Mouse (Mus musculus) MN1 (cell line): Measurements from ENCODE around the gene Gm45837.
A peak's percentile ranks its signal among the peaks of the same experiment; 100 is the strongest.

Experiments used
- DNase-seq: peaks from one replicate; pipeline ENCODE4 v3.0.0-alpha.2; 2016; ENCODE audit warnings: low spot score

Gene Gm45837

GRCm38 (mm10) chr7:101410267-101410936, at the start of gene Gm45837:
Gm45837 (plus strand) TSS chr7:101410886.
- DNase-seq, result no peak

DNA sequence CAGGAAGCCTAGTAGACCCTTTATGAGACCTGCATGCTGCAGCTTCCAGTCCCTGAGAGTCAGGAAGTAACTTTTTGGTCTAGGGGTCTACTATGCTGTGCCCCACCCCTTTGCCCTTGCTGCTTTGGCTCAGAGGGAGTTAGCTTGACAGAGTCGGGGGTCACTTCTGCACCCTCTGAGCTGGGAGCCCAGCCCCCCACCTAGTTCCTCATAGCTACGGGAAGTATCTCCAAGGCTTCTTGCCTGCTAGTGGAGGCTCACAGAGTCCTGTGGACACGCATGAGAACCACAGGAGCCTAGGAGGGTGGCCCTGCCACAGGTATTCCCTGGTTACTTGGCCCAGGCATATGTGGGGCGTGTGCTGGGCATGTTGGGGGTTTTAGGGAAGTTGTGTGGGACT, 49.7 kb upstream of the Gm45837 start:
- DNase-seq, result no peak

GRCm38 (mm10) chr7:101361767-101362166, 48.9 kb upstream of the Gm45837 start:
- DNase-seq, result no peak

DNA sequence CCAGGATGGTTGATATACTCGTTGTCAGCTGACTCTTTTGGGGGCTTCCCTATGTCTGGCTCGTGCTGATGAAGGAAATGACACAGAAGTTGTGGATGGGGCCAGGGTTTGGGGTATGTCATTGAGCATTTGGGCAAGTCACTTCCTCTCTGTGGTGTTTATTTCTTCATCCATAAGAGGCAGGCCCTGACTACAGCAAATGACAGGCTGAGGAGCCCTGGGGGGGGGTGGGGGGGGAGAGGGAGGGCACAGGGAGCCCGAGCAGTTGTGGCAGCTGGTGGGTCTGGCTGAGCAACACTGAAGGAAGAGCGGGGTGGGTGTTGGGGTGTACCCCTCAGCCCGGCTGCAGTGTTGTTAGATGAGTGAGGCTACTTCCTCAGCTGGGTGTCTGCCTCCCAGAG, 47.9 kb upstream of the Gm45837 start:
- DNase-seq, result no peak

GRCm38 (mm10) chr7:101363914-101364313, 46.8 kb upstream of the Gm45837 start:
- no peak for DNase-seq

DNA sequence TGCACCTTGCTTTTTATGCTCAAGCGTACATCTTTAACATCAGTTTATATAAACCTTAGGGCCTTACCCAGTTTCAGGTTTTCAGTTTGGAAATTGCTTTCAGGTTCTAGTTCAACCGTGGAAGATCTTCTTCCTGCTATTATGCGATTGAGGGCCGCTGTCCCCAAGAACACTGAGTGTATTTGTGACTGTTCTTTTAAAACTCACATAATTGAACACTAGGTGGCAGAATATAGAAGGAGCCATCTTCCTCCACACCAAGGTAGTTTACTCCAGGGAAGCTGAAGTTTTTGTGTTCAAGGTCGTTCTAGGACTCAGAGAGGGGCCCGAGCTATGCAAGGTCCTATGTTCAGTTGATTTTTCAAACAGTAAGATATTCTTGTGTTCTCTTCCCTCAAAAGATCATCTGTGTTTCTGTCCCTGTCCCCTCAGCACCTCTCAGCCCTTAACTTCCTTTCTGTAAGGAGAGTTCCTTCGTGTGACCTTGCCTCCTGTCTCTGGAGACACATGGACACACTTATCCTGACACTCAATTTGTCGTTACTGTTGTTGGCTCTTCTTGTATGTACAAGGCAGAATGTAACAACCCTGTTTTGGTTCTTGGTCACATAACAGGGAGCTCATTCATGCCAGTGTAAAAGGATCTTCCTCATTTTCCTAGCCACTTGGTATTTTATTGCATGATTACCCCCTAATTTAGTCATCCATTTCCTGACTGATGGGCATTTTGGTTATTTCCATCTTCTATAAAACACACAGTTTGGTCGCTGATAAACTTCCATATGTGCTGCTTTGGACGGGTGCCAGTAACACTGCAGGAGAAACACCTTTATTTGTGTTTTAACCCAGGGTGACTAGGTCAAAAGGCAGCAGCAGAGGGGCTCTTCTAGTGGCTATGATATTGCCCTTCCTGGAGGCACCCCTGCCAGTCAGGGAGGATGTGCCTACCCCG, 42.5 kb upstream of the Gm45837 start:
- DNase-seq, result no peak

DNA sequence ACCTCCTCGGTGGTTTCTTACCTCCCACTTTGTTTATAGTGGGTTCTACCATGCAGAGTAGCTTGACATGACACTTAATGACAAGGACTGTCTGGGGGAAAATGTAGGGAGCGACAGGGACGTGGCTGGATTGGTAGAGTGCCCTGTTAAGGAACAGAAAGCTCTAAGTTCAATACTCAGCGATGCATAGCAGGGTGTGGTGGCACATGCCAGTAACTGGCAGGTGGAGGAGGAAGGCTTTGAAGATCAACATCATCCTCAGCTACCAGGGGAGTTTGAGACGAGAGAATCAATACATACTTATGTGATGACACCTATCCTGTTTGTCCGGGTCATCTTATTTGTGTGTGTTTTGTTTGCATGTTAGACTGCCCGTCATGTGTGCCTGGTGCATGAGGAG, 41.0 kb upstream of the Gm45837 start:
- no peak for DNase-seq

- no peak for DNase-seq
Measured at GRCm38 (mm10) chr7:101373082-101373481, 37.6 kb upstream of the Gm45837 start.

DNA sequence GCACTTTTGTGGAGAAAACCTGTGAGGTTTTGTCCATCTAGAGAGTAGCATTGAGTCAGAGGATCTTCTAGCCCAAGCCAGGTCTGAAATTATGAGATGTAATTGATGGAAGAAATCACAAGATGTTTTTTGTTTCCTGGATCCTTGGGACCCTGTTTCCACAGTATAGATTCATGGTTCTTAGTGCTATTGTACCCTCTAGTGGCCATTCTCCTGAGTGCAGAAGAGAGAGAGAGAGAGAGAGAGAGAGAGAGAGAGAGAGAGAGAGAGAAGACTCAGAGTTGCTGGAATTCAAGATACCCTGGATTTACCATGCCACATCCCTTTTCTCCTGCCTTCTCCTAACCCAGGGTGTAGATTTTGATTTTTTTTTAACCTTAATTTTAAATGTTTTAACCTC, 36.5 kb upstream of the Gm45837 start:
- DNase-seq, result peak; percentile 82

DNA sequence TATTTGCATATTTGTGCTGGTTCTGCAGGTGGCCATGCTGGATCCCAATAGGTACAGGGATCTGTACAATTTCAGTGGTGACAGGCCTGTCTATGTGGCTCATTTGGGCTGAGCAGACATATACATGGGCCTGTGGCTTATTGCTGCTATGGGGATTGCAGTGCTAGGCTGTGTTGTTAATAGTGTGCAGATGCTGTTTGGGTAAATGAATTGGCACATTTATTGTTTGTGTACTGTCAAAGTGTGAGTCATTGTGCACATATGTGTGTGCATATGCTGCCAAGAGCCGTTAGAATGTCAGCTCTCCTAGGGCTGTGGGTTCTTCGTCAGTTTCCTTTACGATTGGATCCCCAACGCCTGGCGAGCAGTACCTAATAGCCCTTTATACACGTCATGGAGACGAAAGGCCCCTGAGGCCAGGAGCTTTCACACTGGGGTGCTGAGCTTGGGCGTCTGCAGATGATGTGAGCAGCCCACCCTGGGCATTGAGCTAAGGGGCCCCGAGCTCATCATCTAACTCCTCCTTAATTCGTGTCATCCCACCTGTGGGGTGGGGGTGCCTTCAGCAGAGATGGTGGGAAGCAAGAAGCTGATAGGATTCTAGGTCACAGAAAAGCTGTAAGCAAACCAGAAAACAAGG, 33.9 kb upstream of the Gm45837 start:
- peak; percentile 36 for DNase-seq

DNA sequence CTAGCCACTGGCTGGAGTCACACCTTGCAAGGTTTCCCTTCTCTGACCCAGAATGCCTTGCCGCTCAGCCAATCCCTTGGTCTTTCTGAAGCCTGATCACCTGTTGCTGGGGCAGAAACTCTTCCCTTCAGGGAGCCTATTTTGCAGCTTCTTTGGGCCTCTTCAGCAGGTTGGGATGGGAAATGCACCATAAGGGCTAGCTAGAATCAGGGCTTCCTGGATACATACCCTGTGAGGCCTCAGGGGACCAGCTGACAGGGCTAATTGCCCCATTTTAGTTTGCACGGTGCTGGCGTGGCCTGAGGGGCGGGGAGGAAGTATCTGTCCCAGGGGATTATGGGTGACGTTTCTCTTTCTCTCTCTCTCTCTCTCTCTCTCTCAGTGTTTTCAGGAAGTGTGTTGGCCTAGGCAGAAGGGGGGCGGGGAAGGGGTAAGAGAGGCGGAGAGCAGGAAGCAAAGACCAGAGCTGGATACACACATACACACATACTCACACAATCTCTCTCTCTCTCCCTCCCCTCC, 32.9 kb upstream of the Gm45837 start:
- peak; percentile 83 for DNase-seq

- DNase-seq, result no peak
Measured at GRCm38 (mm10) chr7:101378285-101378684, 32.4 kb upstream of the Gm45837 start.

DNA sequence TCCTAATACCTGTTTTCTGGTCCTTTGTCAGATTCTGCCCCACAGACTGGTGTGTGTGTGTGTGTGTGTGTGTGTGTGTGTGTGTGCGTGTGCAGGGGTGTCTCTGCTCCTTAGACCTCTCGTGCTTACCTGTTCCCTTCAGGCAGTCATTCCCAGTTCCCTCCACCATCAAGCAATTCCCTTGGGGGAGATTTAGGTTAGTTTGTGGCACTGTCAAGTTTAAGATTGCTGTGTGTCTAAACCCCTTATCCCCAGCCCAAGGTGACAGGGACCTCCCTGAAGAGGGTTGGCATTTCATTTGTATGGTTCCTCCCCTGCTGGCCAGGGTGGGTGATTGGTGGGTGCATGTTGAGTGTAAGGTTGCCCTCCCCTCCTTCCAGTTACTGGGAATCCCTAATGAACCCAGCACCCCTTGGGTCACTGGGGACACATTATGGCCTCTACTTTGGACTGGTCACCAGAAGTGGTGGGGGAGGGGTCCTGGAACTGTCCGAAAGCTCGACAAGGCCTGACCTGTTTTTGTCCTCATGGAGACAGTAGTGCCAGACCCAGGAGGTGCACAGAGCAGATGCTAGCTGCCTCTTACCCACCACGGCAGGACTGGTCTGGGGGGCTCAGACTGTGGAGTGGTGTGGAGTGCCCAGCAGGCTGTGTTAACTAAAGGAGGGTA, 31.8 kb upstream of the Gm45837 start:
- no peak for DNase-seq

- no peak for DNase-seq
Measured at GRCm38 (mm10) chr7:101379732-101380131, 31.0 kb upstream of the Gm45837 start.

GRCm38 (mm10) chr7:101381512-101381911, 29.2 kb upstream of the Gm45837 start:
- DNase-seq, result no peak

DNA sequence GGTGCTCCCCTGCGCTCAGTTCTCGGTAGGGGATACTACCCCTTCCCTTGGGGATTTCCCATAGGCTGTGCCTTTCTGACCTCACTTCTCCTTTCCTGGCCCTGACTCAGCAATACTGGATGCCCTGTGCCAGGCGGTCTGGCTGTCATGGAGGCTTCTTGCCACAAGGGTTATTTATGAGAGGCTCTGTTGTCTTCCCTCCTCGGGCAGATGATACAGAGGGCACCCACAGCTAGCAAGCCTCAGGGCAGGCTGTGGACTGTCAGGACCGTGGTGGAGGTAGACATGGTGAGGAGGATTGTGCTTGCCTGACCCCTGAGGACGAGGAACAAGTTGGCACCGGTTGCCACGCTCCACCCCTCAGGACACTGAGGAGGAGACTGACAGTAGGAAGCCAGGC, 28.3 kb upstream of the Gm45837 start:
- peak; percentile 41 for DNase-seq

DNA sequence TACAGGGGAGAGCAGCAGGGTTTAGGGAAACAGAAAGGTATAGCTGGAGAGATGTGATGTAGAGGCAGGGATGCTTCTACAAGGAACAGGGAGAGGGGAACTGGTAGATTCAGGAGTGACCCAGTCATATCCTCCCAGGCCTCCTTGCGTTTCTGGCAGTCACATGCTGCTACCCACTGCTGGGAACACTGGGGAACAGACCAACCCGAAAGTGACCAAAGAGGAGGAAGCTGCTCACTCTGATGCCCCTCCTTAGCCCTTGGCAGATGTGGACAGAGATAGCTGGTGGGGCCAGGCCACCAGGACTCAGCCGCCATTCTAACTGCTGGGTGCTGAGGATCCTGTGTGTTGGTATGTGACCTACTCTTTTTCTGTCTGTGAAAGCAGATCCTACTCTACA, 26.9 kb upstream of the Gm45837 start:
- DNase-seq, result no peak

GRCm38 (mm10) chr7:101384931-101385330, 25.8 kb upstream of the Gm45837 start:
- DNase-seq, result no peak

DNA sequence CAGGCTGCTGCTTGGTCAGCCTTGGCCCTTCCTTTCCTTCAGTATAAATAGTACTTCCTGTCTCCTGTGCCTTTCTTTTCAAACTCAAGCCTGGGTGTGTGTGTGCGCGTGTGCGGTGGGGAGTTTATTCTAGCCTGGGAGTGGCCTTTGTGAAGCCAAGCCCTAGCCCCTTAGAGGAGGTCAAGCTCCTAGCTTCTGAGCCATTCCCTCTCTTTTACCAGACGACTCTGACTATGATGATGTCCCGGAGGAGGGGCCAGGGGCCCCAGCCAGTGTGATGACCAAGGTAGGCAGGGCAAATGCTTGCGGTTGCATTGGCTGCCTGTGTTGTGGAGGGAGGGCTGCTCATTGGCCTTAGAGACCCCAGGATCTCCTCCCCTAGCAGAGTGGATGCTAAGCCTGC, 25.4 kb upstream of the Gm45837 start:
- DNase-seq, result no peak

DNA sequence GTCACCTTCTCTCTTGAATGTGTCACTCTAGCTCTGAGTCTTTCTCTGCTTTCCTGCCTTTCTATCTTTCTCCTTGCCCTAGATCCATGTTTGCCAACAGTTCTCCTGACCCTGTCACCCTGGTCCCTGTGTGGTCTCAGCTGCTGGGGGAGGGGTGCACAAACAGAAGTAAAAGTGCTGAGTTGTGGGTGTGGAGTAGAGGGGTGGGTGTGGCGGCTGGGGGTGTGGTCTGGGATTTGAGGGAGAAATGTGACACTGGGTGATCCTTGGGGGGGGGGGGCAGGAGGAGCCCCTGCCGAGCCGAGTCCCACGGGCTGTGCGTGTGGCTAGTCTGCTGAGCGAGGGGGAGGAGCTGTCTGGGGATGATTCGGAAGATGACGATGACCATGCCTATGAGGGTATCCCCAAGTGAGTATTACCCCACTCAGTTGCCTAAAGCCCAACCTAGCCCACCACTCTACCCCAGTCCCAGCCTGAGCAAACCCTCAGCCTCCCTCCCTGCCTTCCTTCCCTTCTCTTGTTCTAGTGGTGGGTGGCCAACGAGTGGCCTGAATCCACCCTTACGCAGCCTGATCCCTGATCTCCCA, 24.7 kb upstream of the Gm45837 start:
- DNase-seq, result no peak

DNA sequence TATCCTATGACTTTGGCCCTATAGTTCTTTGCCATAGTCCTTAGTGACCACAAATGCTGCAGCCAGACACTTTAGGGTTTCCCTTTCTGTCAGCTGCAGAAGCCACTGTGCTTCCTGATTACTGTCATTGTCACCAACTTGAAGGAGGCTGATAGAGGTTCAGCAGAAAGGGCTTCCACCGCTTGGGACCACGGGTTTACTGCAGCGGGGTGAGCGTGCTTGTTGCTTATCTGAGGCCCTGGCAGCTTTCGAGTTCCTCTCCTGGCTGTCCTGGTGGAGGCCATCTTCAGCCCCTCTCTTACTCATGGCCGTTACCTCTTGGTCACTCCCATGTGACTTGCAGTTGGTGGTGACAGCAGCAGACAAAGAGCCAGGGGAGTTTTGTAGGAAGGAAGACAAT, 21.4 kb upstream of the Gm45837 start:
- no peak for DNase-seq
